Mouse (Mus musculus): ENCODE data around the gene Gm20883. TPM values are rescaled to one million over a fixed set of nuclear protein-coding genes. Genes with fewer than 3 reads are reported as not detected.

The Gm20883 gene
- polyA plus RNA-seq (2012; rRNA removed) = not detected in 2 replicates

GRCm38 (mm10) chrY:50607951-50608350, at the start of gene Gm20883:
Gene Gm20883 (plus strand): TSS chrY:50608251.

